Mouse (Mus musculus): ENCODE data around the gene Gsc.
"Not testable (repeated sequence)": the region's sequence is repeated elsewhere in the genome, so short reads cannot be mapped to it uniquely, and the experiment has no call there.

Gsc gene

GRCm38 (mm10) chr12:104453002-104453401 lies 20.1 kb downstream of the Gsc start:
- DNase-seq (ENCODE audit: low spot score in 2 of 2), result no peak

DNA sequence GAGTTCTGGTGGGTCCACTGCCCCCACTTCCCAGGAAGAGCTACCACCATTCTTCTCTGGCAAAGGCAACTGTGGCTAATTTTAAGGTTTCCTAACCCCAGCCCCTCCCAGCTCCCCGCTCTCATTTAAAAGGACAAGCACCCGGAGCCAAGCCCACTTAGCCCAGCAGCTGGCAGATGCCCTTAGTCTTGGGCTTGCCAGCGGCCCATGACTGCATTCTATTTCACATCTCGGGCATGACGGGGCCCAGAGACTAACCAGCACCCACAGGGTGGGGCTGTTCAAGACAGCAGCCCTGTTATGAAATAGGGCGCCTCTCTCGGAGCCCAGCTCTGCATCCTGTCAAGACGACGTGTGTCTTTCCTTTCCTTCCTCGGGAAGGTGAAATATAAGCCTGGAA lies 22.9 kb downstream of the Gsc start:
- no peak for DNase-seq (ENCODE audit: low spot score in 2 of 2)

DNA sequence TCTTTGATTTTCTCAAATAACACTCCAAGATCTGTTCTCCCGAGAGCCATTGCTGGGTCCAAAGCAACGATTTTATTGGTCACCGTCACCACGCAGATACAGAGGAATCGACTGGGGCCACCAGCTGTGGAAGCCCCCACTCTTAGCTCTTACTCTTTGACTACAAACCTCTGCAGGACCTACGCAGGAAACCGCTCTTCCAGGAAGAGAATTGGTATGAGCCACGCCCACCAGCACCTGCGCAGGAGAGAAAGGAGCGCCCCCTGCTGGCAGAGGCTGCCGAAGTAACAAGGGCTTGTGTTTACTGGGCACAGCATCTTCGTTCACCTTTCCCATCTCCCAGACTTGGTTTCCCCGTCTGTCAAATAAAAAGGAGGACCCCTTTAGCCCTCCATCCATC lies 25.0 kb downstream of the Gsc start:
- peak; percentile 16 to 25 for DNase-seq (ENCODE audit: low spot score in 2 of 2)

DNA sequence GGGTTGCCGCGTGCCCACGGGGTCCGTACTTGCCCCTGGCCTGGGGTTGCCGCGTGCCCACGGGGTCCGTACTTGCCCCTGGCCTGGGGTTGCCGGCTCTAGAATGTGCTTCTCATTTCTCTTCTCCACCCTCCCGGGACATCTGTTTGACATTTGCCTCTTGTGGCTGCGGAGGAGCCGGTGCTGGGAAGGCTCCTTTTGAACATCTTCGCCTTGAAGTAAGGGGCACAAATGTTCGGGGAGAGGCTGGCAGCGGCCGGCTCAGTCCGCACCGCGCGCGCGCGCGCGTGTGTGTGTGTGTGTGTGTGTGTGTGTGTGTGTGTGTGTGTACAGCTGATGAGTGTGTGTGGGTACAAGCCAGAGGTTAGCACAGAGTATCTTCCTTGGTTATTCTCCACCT lies 26.1 kb downstream of the Gsc start:
- not testable (repeated sequence) for DNase-seq (ENCODE audit: low spot score in 2 of 2)

GRCm38 (mm10) chr12:104443716-104444115 lies 29.4 kb downstream of the Gsc start:
- DNase-seq (ENCODE audit: low spot score in 2 of 2), result no peak

DNA sequence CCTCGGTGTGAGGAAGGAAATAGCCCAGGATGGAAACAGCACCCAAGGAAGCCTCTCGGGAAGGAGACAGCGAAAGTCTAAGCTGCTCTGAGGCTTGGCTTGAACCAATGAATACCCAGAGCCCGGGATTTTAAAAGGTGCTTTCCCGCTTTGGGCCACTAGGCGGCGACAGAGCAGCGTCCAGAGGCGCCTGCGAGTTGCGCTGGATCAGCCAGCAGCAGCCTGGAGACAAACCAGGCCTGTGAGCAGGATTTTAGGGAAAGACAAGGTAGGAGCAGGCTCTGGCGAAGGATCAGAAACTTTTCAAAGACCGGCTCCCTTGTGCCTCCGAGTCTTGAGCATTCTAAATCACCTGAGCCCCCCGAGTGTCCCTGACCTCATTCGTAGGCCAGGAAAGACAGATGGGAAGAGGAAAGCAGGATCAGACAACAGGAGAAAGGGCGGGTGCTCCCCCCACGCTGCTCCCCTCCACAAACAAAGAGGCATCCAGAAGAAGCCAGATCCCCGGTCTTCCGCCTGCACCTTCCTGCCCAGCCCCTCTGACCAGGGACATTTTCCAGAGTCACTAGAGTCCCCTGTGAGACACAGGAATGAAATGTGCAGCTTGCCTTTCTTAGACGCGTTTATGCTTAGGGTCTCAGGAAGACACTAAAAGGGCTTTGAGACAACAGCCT lies 32.9 kb downstream of the Gsc start:
- DNase-seq (ENCODE audit: low spot score in 2 of 2), result peak; percentile 90 to 93

GRCm38 (mm10) chr12:104433951-104434735 lies 39.0 kb downstream of the Gsc start:
- DNase-seq (ENCODE audit: low spot score in 2 of 2), result no peak

GRCm38 (mm10) chr12:104433214-104433613 lies 39.9 kb downstream of the Gsc start:
- no peak for DNase-seq (ENCODE audit: low spot score in 2 of 2)

DNA sequence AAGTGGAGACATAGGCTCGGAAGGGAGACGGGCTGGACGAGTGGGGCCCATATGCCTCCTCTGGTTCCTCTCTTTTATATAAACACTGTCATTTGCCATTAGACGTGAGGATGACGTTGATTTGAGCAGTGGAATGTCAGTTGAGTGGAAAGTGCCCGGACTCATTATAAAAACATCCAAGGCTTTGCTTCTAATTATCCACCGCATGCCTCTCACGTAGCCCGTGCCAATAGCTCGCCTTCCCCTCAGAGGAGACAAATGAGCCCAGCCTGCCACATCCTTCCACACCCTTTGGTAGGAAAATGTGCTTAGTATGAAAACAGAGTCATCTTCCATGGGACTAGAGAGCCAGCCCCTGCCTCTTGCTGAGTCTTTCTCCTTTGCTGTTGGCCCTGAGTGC lies 41.8 kb downstream of the Gsc start:
- no peak for DNase-seq (ENCODE audit: low spot score in 2 of 2)

- no peak for DNase-seq (ENCODE audit: low spot score in 2 of 2)
Measured at GRCm38 (mm10) chr12:104426915-104427314, 46.2 kb downstream of the Gsc start.

DNA sequence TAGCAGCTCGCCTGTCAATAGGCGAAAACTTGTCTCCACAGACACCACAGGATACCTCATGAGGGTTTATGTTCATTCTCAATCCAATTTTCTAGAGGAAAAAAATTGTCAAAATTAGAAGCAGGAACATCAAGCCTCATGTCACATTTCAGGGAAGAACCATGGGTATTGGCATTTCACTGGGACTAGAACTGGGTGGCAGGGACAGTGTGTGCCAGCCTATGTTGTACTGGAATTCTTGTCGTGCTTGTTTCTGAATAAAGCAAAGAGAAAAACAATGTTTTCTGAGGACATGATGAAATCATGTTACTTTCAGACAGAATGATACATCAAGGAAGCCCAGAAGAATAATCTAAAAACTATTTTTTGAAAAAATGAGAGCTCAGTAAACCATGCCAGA lies 47.5 kb downstream of the Gsc start:
- no peak for DNase-seq (ENCODE audit: low spot score in 2 of 2)

DNA sequence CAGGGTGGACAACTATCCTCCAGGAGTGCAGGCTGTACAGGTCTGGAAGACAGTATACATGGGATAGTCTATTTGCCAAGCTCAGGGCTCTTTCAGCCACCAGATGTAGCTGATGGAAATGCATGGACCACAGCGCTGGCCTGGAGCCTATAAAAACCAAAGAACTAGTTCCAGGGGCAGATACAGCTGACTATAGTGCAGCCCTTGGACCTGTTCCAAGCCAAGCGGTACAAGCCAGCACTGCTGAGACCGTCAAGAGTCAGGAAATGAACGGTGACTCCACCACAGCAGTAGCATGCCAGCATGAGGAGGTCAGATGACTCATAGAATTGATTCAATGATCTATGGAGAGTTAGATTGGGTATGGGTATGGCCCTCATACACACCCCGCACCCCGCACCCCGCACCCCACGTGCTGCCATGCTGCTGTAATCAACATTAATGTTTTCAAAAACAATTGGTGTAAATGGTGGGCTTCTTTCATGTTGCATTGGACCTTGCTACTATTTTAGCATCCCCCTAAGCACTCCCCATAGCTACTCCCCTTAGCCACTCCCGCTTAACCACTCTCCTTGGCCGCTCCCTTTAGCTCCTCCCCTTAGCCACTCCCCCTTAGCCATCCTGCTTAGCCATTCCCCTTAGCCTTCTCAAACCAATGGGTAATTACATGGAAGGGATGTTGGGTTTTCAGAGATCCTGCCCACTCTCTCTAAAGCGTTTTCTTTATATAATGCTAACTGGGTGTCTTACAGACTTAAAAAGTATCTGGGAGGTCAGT lies 50.3 kb downstream of the Gsc start:
- DNase-seq (ENCODE audit: low spot score in 2 of 2), result no peak

All from frontal cortex, postnatal 25 days (tissue).